Mouse (Mus musculus): ENCODE measurements around the gene Emilin1. TPM values are rescaled to one million over a fixed set of nuclear protein-coding genes. Genes with fewer than 3 reads are reported as not detected.
A peak's percentile ranks its signal among the peaks of the same experiment; 100 is the strongest.

The Emilin1 gene
- polyA plus RNA-seq, 1 experiment from 2014 or later = 108 TPM

- Histone ChIP-seq H3K9me3 (ENCODE audit: control insufficient read depth, low read length) (no peaks in the 10 kb centered on the region), H3K9ac (ENCODE audit: low read length) (no peak overlapping the region), H3K4me3 (ENCODE audit: control insufficient read depth in 1 of 2, insufficient read depth in 1 of 2, low read depth in 1 of 2, low read length in 2 of 2) (no peak overlapping the region; a peak in 1 of 4 replicates), H3K36me3 (ENCODE audit: control insufficient read depth, insufficient read depth, low read length) (peaks cover 44% of the 10 kb centered on the region), H3K4me2 (ENCODE audit: low read length) (peak overlapping the region; percentile 89; the same call in 1 of the 2 replicates), H3K27ac (replicated peaks in 1 of 2; ENCODE audit: control insufficient read depth in 1 of 2, insufficient read depth in 1 of 2, low read depth in 2 of 2, low read length in 2 of 2) (0 out of 4 replicates have a peak overlapping the region, but pooled peaks of 1 of the 2 experiments have one; percentile 80), H3K27me3 (ENCODE audit: control insufficient read depth, insufficient read depth, low read length) (no peaks in the 10 kb centered on the region), H3K4me1 (ENCODE audit: control insufficient read depth in 2 of 2, insufficient read depth in 2 of 2, low read length in 2 of 2) (peaks cover 18 to 37% of the 10 kb centered on the region in 2 experiments)
- no peak for ATAC-seq (ENCODE audit: insufficient number of reproducible peaks, insufficient read depth, low FRiP score, low read depth)
- WGBS = 70% methylated on average over 19 of the region's 19 CpGs
These were observed 7.4 kb downstream of the Emilin1 start for GRCm38 (mm10) chr5:30920621-30921020.

- ATAC-seq (ENCODE audit: insufficient number of reproducible peaks, insufficient read depth, low FRiP score, low read depth) = peak; percentile 75
- 2% methylated on average over 37 of the region's 40 CpGs for WGBS
- Histone ChIP-seq H3K9me3 (ENCODE audit: control insufficient read depth, low read length) (no peaks in the 10 kb centered on the region), H3K4me3 (ENCODE audit: control insufficient read depth in 1 of 2, insufficient read depth in 1 of 2, low read depth in 1 of 2, low read length in 2 of 2) (peak within 1 kb of the TSS; percentile 57 to 66), H3K27me3 (ENCODE audit: control insufficient read depth, insufficient read depth, low read length) (no peaks in the 10 kb centered on the region), H3K36me3 (ENCODE audit: control insufficient read depth, insufficient read depth, low read length) (peaks cover 44% of the 10 kb centered on the region), H3K27ac (replicated peaks in 1 of 2; ENCODE audit: control insufficient read depth in 1 of 2, insufficient read depth in 1 of 2, low read depth in 2 of 2, low read length in 2 of 2) (peak within 1 kb of the TSS; percentile 75 to 80), H3K9ac (ENCODE audit: low read length) (peak within 1 kb of the TSS; percentile 76), H3K4me2 (ENCODE audit: low read length) (peak within 1 kb of the TSS; percentile 89), H3K4me1 (ENCODE audit: control insufficient read depth in 2 of 2, insufficient read depth in 2 of 2, low read length in 2 of 2) (peaks cover 11 to 33% of the 10 kb centered on the region in 2 experiments)
These were observed 8.2 kb downstream of the Emilin1 start, which contains the start of gene Khk for GRCm38 (mm10) chr5:30921256-30922033. TSS of gene Khk (plus strand) at chr5:30921431.

GRCm38 (mm10) chr5:30922581-30923041 is 9.4 kb downstream of the Emilin1 start:
- Histone ChIP-seq H3K27ac (replicated peaks in 1 of 2; ENCODE audit: control insufficient read depth in 1 of 2, insufficient read depth in 1 of 2, low read depth in 2 of 2, low read length in 2 of 2) (no peak overlapping the region), H3K4me2 (ENCODE audit: low read length) (peak overlapping the region; percentile 89), H3K36me3 (ENCODE audit: control insufficient read depth, insufficient read depth, low read length) (peaks cover 35% of the 10 kb centered on the region), H3K9ac (ENCODE audit: low read length) (peak overlapping the region; percentile 76), H3K4me1 (ENCODE audit: control insufficient read depth in 2 of 2, insufficient read depth in 2 of 2, low read length in 2 of 2) (peaks cover 11 to 26% of the 10 kb centered on the region in 2 experiments), H3K4me3 (ENCODE audit: control insufficient read depth in 1 of 2, insufficient read depth in 1 of 2, low read depth in 1 of 2, low read length in 2 of 2) (no peak overlapping the region), H3K27me3 (ENCODE audit: control insufficient read depth, insufficient read depth, low read length) (no peaks in the 10 kb centered on the region), H3K9me3 (ENCODE audit: control insufficient read depth, low read length) (no peaks in the 10 kb centered on the region)
- 36% methylated on average over 10 of the region's 10 CpGs for WGBS
- ATAC-seq (ENCODE audit: insufficient number of reproducible peaks, insufficient read depth, low FRiP score, low read depth) = no peak

GRCm38 (mm10) chr5:30923119-30923518 is 9.9 kb downstream of the Emilin1 start:
- H3K27me3 ChIP-seq (ENCODE audit: control insufficient read depth, insufficient read depth, low read length) = no peaks in the 10 kb centered on the region
- H3K9me3 ChIP-seq (ENCODE audit: control insufficient read depth, low read length) = no peaks in the 10 kb centered on the region
- peaks cover 11 to 26% of the 10 kb centered on the region in 2 experiments for H3K4me1 ChIP-seq (ENCODE audit: control insufficient read depth in 2 of 2, insufficient read depth in 2 of 2, low read length in 2 of 2)
- peaks cover 30% of the 10 kb centered on the region for H3K36me3 ChIP-seq (ENCODE audit: control insufficient read depth, insufficient read depth, low read length)
- no peak overlapping the region for H3K4me3 ChIP-seq (ENCODE audit: control insufficient read depth in 1 of 2, insufficient read depth in 1 of 2, low read depth in 1 of 2, low read length in 2 of 2)
- H3K4me2 ChIP-seq (ENCODE audit: low read length) = peak overlapping the region; percentile 89; the same call in 1 of the 2 replicates
- WGBS = 78% methylated on average over 6 of the region's 6 CpGs
- ATAC-seq (ENCODE audit: insufficient number of reproducible peaks, insufficient read depth, low FRiP score, low read depth) = no peak
- no peak overlapping the region for H3K27ac ChIP-seq (replicated peaks in 1 of 2; ENCODE audit: control insufficient read depth in 1 of 2, insufficient read depth in 1 of 2, low read depth in 2 of 2, low read length in 2 of 2)
- H3K9ac ChIP-seq (ENCODE audit: low read length) = no peak overlapping the region

- Histone ChIP-seq H3K4me3 (ENCODE audit: control insufficient read depth in 1 of 2, insufficient read depth in 1 of 2, low read depth in 1 of 2, low read length in 2 of 2) (no peak overlapping the region), H3K4me2 (ENCODE audit: low read length) (no peak overlapping the region), H3K36me3 (ENCODE audit: control insufficient read depth, insufficient read depth, low read length) (peaks cover 15% of the 10 kb centered on the region), H3K9me3 (ENCODE audit: control insufficient read depth, low read length) (no peaks in the 10 kb centered on the region), H3K27me3 (ENCODE audit: control insufficient read depth, insufficient read depth, low read length) (no peaks in the 10 kb centered on the region), H3K27ac (replicated peaks in 1 of 2; ENCODE audit: control insufficient read depth in 1 of 2, insufficient read depth in 1 of 2, low read depth in 2 of 2, low read length in 2 of 2) (no peak overlapping the region), H3K4me1 (ENCODE audit: control insufficient read depth in 2 of 2, insufficient read depth in 2 of 2, low read length in 2 of 2) (peaks cover 11 to 26% of the 10 kb centered on the region in 2 experiments), H3K9ac (ENCODE audit: low read length) (no peak overlapping the region)
- ATAC-seq (ENCODE audit: insufficient number of reproducible peaks, insufficient read depth, low FRiP score, low read depth) = no peak
- WGBS = 68% methylated on average over 8 of the region's 8 CpGs
These were observed 11.4 kb downstream of the Emilin1 start for GRCm38 (mm10) chr5:30924614-30925013.

- no peaks in the 10 kb centered on the region for H3K9me3 ChIP-seq (ENCODE audit: control insufficient read depth, low read length)
- peaks cover 11 to 26% of the 10 kb centered on the region in 2 experiments for H3K4me1 ChIP-seq (ENCODE audit: control insufficient read depth in 2 of 2, insufficient read depth in 2 of 2, low read length in 2 of 2)
- no peak overlapping the region for H3K4me3 ChIP-seq (ENCODE audit: control insufficient read depth in 1 of 2, insufficient read depth in 1 of 2, low read depth in 1 of 2, low read length in 2 of 2)
- no peak for ATAC-seq (ENCODE audit: insufficient number of reproducible peaks, insufficient read depth, low FRiP score, low read depth)
- no peak overlapping the region for H3K9ac ChIP-seq (ENCODE audit: low read length)
- H3K27ac ChIP-seq (replicated peaks in 1 of 2; ENCODE audit: control insufficient read depth in 1 of 2, insufficient read depth in 1 of 2, low read depth in 2 of 2, low read length in 2 of 2) = no peak overlapping the region
- WGBS = 89% methylated on average over 5 of the region's 5 CpGs
- H3K27me3 ChIP-seq (ENCODE audit: control insufficient read depth, insufficient read depth, low read length) = no peaks in the 10 kb centered on the region
- no peak overlapping the region for H3K4me2 ChIP-seq (ENCODE audit: low read length)
- H3K36me3 ChIP-seq (ENCODE audit: control insufficient read depth, insufficient read depth, low read length) = peaks cover 9% of the 10 kb centered on the region
These were observed 12.0 kb downstream of the Emilin1 start for GRCm38 (mm10) chr5:30925217-30925616.

- no peak overlapping the region for H3K4me2 ChIP-seq (ENCODE audit: low read length)
- H3K4me1 ChIP-seq (ENCODE audit: control insufficient read depth in 2 of 2, insufficient read depth in 2 of 2, low read length in 2 of 2) = peaks cover 14 to 18% of the 10 kb centered on the region in 2 experiments
- H3K36me3 ChIP-seq (ENCODE audit: control insufficient read depth, insufficient read depth, low read length) = peaks cover under 1% of the 10 kb centered on the region
- H3K9ac ChIP-seq (ENCODE audit: low read length) = no peak overlapping the region
- no peaks in the 10 kb centered on the region for H3K9me3 ChIP-seq (ENCODE audit: control insufficient read depth, low read length)
- no peak for ATAC-seq (ENCODE audit: insufficient number of reproducible peaks, insufficient read depth, low FRiP score, low read depth)
- 68% methylated on average over 2 of the region's 2 CpGs for WGBS
- H3K27ac ChIP-seq (replicated peaks in 1 of 2; ENCODE audit: control insufficient read depth in 1 of 2, insufficient read depth in 1 of 2, low read depth in 2 of 2, low read length in 2 of 2) = no peak overlapping the region
- H3K4me3 ChIP-seq (ENCODE audit: control insufficient read depth in 1 of 2, insufficient read depth in 1 of 2, low read depth in 1 of 2, low read length in 2 of 2) = no peak overlapping the region
- H3K27me3 ChIP-seq (ENCODE audit: control insufficient read depth, insufficient read depth, low read length) = no peaks in the 10 kb centered on the region
These were observed 12.9 kb downstream of the Emilin1 start for GRCm38 (mm10) chr5:30926073-30926472.
